Mouse (Mus musculus): ENCODE data around the gene Ccdc50. TPM values are rescaled to one million over a fixed set of nuclear protein-coding genes. Genes with fewer than 3 reads are reported as not detected.
A peak's percentile ranks its signal among the peaks of the same experiment; 100 is the strongest.

Ccdc50 gene
- polyA plus RNA-seq (2012; rRNA removed): 8.4 and 11.0 TPM in 2 replicates

DNA sequence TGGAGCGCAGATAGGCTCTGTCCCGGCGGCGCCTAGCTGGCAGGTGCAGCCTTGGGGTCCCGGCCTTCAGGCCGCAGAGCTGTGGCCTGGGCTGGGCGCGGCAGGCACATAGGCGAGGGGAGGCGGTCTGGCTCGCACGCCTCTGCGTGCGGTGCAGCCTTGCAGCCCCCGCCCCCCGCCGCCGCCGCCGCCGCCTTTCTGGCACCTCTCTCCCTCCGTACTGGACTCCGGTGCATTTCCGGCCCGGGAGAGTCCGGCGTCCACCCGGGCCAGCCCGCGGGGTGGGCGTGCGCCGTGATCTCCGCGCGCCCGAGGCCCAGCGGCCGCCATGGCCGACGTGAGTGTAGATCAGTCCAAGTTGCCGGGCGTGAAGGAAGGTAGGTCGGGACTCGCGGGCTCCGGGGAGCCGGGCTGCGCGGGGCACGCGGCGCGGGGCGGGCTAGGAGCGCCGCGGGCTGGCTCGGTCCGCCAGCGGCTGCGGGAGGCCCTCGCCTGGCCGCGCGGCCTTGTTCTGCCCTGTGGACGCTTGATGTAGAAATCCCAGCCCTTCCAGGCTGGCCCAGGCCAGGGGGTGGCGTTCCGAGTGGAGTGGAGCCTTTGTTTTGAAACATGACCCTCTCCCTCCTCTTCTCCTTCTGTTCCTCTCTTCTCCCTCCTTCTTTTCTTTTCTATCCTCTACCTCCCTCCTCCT is at the start of gene Ccdc50:
Gene Ccdc50 (plus strand): TSS at position 109 of the 691 bp plus-strand sequence.
- H3K27me3 ChIP-seq (ENCODE audit: control insufficient read depth, insufficient read depth, low read length): no peaks in the 10 kb centered on the region
- DNase-seq: peak; percentile 60
- 1% methylated on average over 64 of the region's 69 CpGs for WGBS

DNA sequence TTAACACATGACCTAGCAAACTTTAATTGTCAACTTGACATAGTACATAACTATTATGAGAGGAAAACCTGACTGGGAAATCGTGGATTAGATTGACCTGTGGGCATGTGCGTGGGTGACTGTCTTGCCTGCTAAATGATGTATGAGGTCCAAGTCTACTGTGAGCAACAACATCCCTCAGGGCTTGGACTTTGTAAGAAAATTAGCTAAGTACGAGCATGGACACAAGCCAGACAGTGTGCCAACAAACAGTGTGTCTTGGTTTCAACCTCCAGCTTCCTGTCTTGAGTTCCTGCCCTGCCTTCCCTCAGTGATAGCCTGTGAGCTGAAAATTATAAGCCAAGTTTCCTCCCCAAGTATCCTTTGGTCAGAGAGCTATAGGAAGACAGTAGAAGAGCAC is 41.1 kb upstream of the Ccdc50 start:
- DNase-seq: no peak
- 73% methylated on average over 3 of the region's 3 CpGs for WGBS

More for the DNA sequence above, at the start of gene Ccdc50:
- no peaks in the 10 kb centered on the region for H3K36me3 ChIP-seq (ENCODE audit: control insufficient read depth, insufficient read depth, low read length)
- H3K27ac ChIP-seq (ENCODE audit: control insufficient read depth, insufficient read depth, low read length): peak within 1 kb of the TSS; percentile 7; the same call in 1 of the 2 replicates
- peaks cover 5% of the 10 kb centered on the region; the same call in 1 of the 2 replicates for H3K4me1 ChIP-seq (replicated peaks; ENCODE audit: control insufficient read depth, insufficient read depth, low read length)
- peak within 1 kb of the TSS; percentile 99 for H3K4me3 ChIP-seq (ENCODE audit: control insufficient read depth, insufficient read depth, low read length)
- TF ChIP-seq CTCF (IDR thresholded peaks at IDR 0.05; ENCODE audit: borderline replicate concordance, control insufficient read depth, extremely low read depth, insufficient read depth, low read length, poor library complexity): no peak
- 0 out of 2 replicates have a peak, but pooled peaks have one; percentile 46 for TF ChIP-seq POLR2A (IDR thresholded peaks at IDR 0.05; ENCODE audit: control insufficient read depth, extremely low read depth, insufficient read depth, low read length, poor library complexity)

DNA sequence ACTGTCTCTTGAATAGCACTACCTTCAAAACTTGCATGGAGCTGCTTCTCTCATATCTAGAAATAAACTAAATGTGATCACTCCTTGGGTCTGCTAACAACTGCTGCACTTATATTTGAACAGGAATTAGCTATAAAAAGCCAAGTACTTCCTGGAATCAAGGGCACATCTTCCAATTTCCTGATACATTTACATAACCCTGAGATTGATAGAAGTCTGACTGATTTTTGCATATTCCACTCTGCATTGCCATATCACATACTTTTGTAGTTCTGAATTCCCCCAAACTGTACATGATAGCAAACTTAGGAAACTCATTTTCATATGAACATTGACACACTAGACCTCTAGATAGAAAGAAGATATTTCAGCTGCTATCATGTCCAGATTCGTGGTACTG is 40.3 kb upstream of the Ccdc50 start:
- WGBS: 82% methylated on average over 1 of the region's 1 CpGs
- Histone ChIP-seq H3K4me1 (replicated peaks; ENCODE audit: control insufficient read depth, insufficient read depth, low read length) (no peaks in the 10 kb centered on the region), H3K27me3 (ENCODE audit: control insufficient read depth, insufficient read depth, low read length) (no peaks in the 10 kb centered on the region), H3K4me3 (ENCODE audit: control insufficient read depth, insufficient read depth, low read length) (no peak overlapping the region), H3K36me3 (ENCODE audit: control insufficient read depth, insufficient read depth, low read length) (no peaks in the 10 kb centered on the region), H3K27ac (ENCODE audit: control insufficient read depth, insufficient read depth, low read length) (no peak overlapping the region)
- TF ChIP-seq CTCF (IDR thresholded peaks at IDR 0.05; ENCODE audit: borderline replicate concordance, control insufficient read depth, extremely low read depth, insufficient read depth, low read length, poor library complexity) (no peak), POLR2A (IDR thresholded peaks at IDR 0.05; ENCODE audit: control insufficient read depth, extremely low read depth, insufficient read depth, low read length, poor library complexity) (no peak)
- no peak for DNase-seq

More for the DNA sequence above, 41.1 kb upstream of the Ccdc50 start:
- Histone ChIP-seq H3K27me3 (ENCODE audit: control insufficient read depth, insufficient read depth, low read length) (no peaks in the 10 kb centered on the region), H3K27ac (ENCODE audit: control insufficient read depth, insufficient read depth, low read length) (no peak overlapping the region), H3K4me3 (ENCODE audit: control insufficient read depth, insufficient read depth, low read length) (no peak overlapping the region), H3K4me1 (replicated peaks; ENCODE audit: control insufficient read depth, insufficient read depth, low read length) (no peaks in the 10 kb centered on the region), H3K36me3 (ENCODE audit: control insufficient read depth, insufficient read depth, low read length) (no peaks in the 10 kb centered on the region)
- no peak for TF ChIP-seq POLR2A (IDR thresholded peaks at IDR 0.05; ENCODE audit: control insufficient read depth, extremely low read depth, insufficient read depth, low read length, poor library complexity)

DNA sequence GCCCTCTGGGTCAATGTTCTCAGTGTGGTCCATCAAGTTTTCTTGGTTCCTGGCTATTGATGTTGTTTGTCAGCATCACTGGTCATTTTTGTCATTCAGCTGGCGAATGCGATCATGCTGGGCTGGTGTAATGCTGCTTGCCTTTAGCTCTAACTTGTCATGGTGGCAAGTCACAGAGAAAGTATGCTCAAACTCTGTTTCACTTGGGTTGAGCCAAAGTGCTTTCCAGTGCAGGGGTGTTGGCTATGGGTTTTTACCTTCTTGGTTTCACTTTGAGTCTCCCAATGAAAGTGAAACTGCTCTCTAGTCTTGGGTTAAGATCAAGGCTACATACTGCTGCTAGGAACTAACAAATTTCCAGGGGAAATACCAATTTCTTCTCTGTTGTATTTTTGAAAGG is 39.4 kb upstream of the Ccdc50 start:
- WGBS: 88% methylated on average over 2 of the region's 2 CpGs
- DNase-seq: no peak
- Histone ChIP-seq H3K27me3 (ENCODE audit: control insufficient read depth, insufficient read depth, low read length) (no peaks in the 10 kb centered on the region), H3K4me1 (replicated peaks; ENCODE audit: control insufficient read depth, insufficient read depth, low read length) (no peaks in the 10 kb centered on the region), H3K4me3 (ENCODE audit: control insufficient read depth, insufficient read depth, low read length) (no peak overlapping the region), H3K27ac (ENCODE audit: control insufficient read depth, insufficient read depth, low read length) (no peak overlapping the region), H3K36me3 (ENCODE audit: control insufficient read depth, insufficient read depth, low read length) (no peaks in the 10 kb centered on the region)
- TF ChIP-seq POLR2A (IDR thresholded peaks at IDR 0.05; ENCODE audit: control insufficient read depth, extremely low read depth, insufficient read depth, low read length, poor library complexity): no peak
- no peak for TF ChIP-seq CTCF (IDR thresholded peaks at IDR 0.05; ENCODE audit: borderline replicate concordance, control insufficient read depth, extremely low read depth, insufficient read depth, low read length, poor library complexity)

DNA sequence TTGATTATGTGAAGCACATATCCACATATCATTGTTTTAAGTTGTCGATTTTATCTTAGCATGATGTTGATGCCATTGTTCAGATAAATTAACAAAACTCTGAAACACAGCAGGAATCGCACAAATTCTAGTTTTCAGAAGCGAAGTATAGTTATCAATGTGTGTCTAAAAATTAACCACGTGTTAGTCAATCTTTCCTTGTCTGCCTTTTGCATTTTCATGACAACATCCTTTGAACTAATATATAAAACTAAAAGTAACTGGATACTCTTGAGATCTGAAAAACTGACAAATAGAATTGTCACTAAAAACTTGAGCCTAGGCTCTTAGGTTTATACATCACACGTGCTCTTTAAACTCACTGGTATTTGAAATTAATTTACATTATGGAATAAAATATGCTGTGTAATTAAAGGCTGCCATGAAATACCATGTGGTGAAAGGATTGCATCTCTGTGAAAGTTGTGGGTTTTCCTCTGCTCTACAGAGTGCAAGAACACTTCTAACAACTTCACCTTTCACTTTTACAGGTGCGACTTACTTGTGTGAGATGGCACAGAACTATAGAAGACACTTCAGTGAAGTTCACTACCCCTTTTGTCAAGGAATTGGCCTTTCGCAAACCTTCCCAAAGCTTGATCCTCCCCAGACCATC is 38.7 kb upstream of the Ccdc50 start:
- no peaks in the 10 kb centered on the region for H3K36me3 ChIP-seq (ENCODE audit: control insufficient read depth, insufficient read depth, low read length)
- H3K4me1 ChIP-seq (replicated peaks; ENCODE audit: control insufficient read depth, insufficient read depth, low read length): no peaks in the 10 kb centered on the region
- no peak for DNase-seq
- no peak overlapping the region for H3K27ac ChIP-seq (ENCODE audit: control insufficient read depth, insufficient read depth, low read length)
- 93% methylated on average over 7 of the region's 7 CpGs for WGBS
- H3K27me3 ChIP-seq (ENCODE audit: control insufficient read depth, insufficient read depth, low read length): no peaks in the 10 kb centered on the region
- H3K4me3 ChIP-seq (ENCODE audit: control insufficient read depth, insufficient read depth, low read length): no peak overlapping the region
- TF ChIP-seq CTCF (IDR thresholded peaks at IDR 0.05; ENCODE audit: borderline replicate concordance, control insufficient read depth, extremely low read depth, insufficient read depth, low read length, poor library complexity): no peak
- TF ChIP-seq POLR2A (IDR thresholded peaks at IDR 0.05; ENCODE audit: control insufficient read depth, extremely low read depth, insufficient read depth, low read length, poor library complexity): no peak

DNA sequence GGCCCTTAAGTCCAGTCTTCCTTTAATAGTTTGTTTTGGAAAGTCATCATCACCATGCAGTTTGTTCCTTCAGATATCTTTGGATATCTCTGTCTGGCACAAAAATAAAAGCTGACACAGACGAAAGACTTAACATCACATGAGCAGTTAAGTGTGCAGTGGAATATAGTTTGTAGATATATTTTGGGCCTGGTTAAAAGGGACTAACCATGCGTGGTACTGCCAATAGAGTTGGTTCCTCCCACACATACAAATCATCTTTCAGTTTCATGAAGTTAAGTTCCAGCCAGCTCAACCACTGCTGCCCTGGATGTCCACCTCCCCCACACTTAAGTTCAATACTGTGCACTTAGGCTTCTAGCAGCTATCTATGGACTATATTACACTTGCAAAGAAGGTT is 34.2 kb upstream of the Ccdc50 start:
- H3K27ac ChIP-seq (ENCODE audit: control insufficient read depth, insufficient read depth, low read length): no peak overlapping the region

More for the DNA sequence above, 34.2 kb upstream of the Ccdc50 start:
- no peak for TF ChIP-seq CTCF (IDR thresholded peaks at IDR 0.05; ENCODE audit: borderline replicate concordance, control insufficient read depth, extremely low read depth, insufficient read depth, low read length, poor library complexity)
- no peak for TF ChIP-seq POLR2A (IDR thresholded peaks at IDR 0.05; ENCODE audit: control insufficient read depth, extremely low read depth, insufficient read depth, low read length, poor library complexity)
- no peaks in the 10 kb centered on the region for H3K4me1 ChIP-seq (replicated peaks; ENCODE audit: control insufficient read depth, insufficient read depth, low read length)
- no peaks in the 10 kb centered on the region for H3K36me3 ChIP-seq (ENCODE audit: control insufficient read depth, insufficient read depth, low read length)
- H3K27me3 ChIP-seq (ENCODE audit: control insufficient read depth, insufficient read depth, low read length): no peaks in the 10 kb centered on the region
- 91% methylated on average over 2 of the region's 2 CpGs for WGBS
- H3K4me3 ChIP-seq (ENCODE audit: control insufficient read depth, insufficient read depth, low read length): no peak overlapping the region
- no peak for DNase-seq
